In genomic region chr16:8686121-8686870, GRCm38 (mm10) we compare ENCODE assay signal across 8 mouse cellular contexts. TPM values are rescaled to one million over a fixed set of nuclear protein-coding genes. Genes with fewer than 3 reads are reported as not detected.
DNase-seq lines count a peak whose midpoint lies in the region; ATAC-seq lines count a peak whose summit lies in the region.

No protein-coding gene starts in this region.

- H3K4me3 ChIP-seq in hindbrain, embryonic 15.5 days, result no peak overlapping the region

- peak; percentile 39; the same call in 1 of the 2 replicates for ATAC-seq in hindbrain, embryonic 15.5 days (ENCODE audit: low FRiP score, low read depth)

- no peak overlapping the region for H3K9ac ChIP-seq in hindbrain, embryonic 15.5 days

- 64% methylated on average over 7 of the region's 7 CpGs for WGBS in hindbrain, embryonic 15.5 days

- no peaks in the 10 kb centered on the region for H3K9me3 ChIP-seq in hindbrain, embryonic 15.5 days

- peak; percentile 67 for DNase-seq in WW6 (ENCODE audit: low read depth, low spot score)
- peak; percentile 88 to 92 for DNase-seq in cerebellum, postnatal 14 days
- DNase-seq in frontal cortex, postnatal 14 days (ENCODE audit: low spot score in 2 of 2), result peak; percentile 53 to 77
- peak; percentile 68 to 71 for DNase-seq in layer of hippocampus, postnatal 36 days
- DNase-seq in lung, postnatal 36 days, result peak; percentile 86
- peak; percentile 78 for DNase-seq in right cerebral cortex, adult 18-20 months
- peak; percentile 54 to 71 for DNase-seq in urinary bladder, postnatal 4 days (ENCODE audit: low spot score in 2 of 2)

- no peak overlapping the region for H3K4me2 ChIP-seq in hindbrain, embryonic 15.5 days

- peaks cover 4% of the 10 kb centered on the region; the same call in 1 of the 2 replicates for H3K4me1 ChIP-seq in hindbrain, embryonic 15.5 days (replicated peaks)

- H3K27me3 ChIP-seq in hindbrain, embryonic 15.5 days, result no peaks in the 10 kb centered on the region

- H3K27ac ChIP-seq in hindbrain, embryonic 15.5 days (replicated peaks), result no peak overlapping the region

- peaks cover 24% of the 10 kb centered on the region for H3K36me3 ChIP-seq in hindbrain, embryonic 15.5 days

RNA-seq across cellular contexts. Expression of gene Gm5767, which starts 5.7 kb away (rescaled TPM):
- not detected in 2 replicates for polyA plus RNA-seq in hindbrain, embryonic 15.5 days (2015; fragmentation: Nextera tagmentation; extraction: Ambion mirVana)
- not detected for total RNA-seq in layer of hippocampus, postnatal 36 days (2021)

RNA-seq across cellular contexts. Expression of gene Carhsp1, which starts 14.3 kb away (rescaled TPM):
- polyA plus RNA-seq in hindbrain, embryonic 15.5 days (2015; fragmentation: Nextera tagmentation; extraction: Ambion mirVana), result 171 and 178 TPM in 2 replicates
- 10 to 100 TPM; 21.0 to 22.7 TPM for total RNA-seq in layer of hippocampus, postnatal 36 days (2021)

RNA-seq across cellular contexts. Expression of gene Tmem186, which starts 48.8 kb away (rescaled TPM):
- polyA plus RNA-seq in hindbrain, embryonic 15.5 days (2015; fragmentation: Nextera tagmentation; extraction: Ambion mirVana), result 20.2 and 22.0 TPM in 2 replicates
- total RNA-seq in layer of hippocampus, postnatal 36 days (2021), result 10 to 100 TPM; 11.0 to 12.9 TPM

RNA-seq across cellular contexts. Expression of gene Pmm2, which starts 48.8 kb away (rescaled TPM):
- polyA plus RNA-seq in hindbrain, embryonic 15.5 days (2015; fragmentation: Nextera tagmentation; extraction: Ambion mirVana), result 39.0 and 39.7 TPM in 2 replicates
- 10 to 100 TPM; 33.2 to 40.8 TPM for total RNA-seq in layer of hippocampus, postnatal 36 days (2021)
